Mouse (Mus musculus): ENCODE results near the gene Snrnp70.
"Not testable (repeated sequence)": the region's sequence is repeated elsewhere in the genome, so short reads cannot be mapped to it uniquely, and the experiment has no call there.

The Snrnp70 gene

DNA sequence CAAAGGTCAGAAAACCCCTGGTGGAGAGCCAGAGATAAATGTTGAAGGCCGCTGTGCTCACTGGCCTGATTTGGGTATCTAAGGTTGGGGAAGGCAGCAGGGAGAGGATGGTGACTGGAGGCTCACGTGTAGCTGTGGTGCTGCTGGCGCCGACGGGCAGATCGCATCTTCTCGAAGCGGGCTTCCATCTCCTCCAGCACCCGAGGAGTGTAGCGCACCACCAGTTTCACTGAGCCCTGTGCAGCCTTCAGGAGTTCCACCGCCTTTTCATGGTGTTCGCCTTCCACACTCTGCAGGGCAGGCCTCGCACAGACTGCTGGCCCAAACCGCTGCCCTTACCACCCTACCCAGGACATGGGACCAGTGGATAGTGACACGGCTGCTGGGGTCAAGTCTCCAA, 27.4 kb downstream of the Snrnp70 start:
- no peak for DNase-seq (ENCODE audit: low read depth in 1 of 2, low spot score in 2 of 2)

- peak; percentile 95 to 97 for DNase-seq (ENCODE audit: low read depth in 1 of 2, low spot score in 2 of 2)
Measured at GRCm38 (mm10) chr7:45367020-45367880, 28.3 kb downstream of the Snrnp70 start.

DNA sequence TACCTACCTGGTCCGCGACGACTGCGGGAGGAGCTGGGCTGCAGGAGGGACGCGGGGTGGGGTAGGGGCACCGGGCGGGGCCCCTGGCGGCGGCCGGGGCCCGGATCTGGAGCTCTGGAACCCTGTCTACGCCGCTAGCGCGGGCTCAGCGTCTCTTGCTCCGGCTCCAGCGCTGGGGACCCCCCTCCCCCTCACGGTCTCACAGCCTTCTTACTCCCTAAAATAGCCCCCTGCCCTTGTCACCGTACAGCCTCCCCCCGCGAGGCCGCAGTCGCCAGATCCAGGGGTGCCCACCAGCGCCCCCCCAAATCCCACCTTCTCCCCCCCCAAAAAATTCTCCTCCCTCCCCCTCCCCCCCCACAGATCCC, 28.9 kb downstream of the Snrnp70 start, which contains the start of gene Ppfia3:
TSS of gene Ppfia3 (minus strand) at position 368 of the 368 bp plus-strand sequence.
- no peak for DNase-seq (ENCODE audit: low read depth in 1 of 2, low spot score in 2 of 2)

DNA sequence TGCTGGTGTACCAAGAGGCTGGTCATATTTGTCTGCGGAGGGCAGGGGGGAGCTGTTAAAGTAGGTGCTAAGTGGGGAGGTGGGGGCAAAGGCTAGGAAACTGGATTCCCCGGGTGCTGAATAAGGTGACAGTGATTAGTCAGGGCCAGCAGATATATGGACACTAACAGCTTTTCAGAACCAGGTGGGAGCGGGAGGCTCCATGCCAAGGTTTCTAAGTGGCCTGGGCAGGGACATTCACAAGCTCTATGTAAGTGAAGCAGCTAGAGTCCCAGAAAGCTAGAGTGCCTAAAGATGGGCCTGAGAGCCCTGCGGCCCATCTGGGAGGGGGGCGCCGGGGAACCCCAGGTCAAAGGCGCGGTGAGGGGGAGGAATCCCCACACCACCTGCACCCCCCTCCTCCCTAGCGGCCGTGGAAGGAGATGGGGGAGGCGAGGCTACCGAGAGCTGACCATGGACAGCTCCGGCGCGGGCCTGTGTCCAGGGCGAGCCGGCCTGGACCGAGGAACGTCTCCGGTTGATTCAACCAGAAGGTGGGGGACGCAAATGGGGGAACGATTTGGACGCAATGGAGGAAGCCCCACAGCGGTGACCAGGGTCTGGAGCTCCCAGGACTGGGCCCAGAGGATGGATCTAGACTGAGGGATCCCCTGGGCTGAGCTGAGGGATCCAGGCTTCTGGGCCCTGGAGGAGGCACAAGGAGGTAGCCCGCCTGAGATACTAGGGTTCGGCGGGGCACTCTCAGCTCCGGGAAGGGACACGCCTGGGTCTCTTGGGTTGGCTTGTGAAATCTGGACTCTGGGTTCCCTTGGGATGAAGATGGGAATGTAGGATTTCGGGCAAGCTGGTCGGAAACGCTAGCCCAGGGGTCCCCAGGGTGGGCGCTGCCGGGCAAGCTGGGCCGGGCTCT, 29.5 kb downstream of the Snrnp70 start:
- no peak for DNase-seq (ENCODE audit: low read depth in 1 of 2, low spot score in 2 of 2)

DNA sequence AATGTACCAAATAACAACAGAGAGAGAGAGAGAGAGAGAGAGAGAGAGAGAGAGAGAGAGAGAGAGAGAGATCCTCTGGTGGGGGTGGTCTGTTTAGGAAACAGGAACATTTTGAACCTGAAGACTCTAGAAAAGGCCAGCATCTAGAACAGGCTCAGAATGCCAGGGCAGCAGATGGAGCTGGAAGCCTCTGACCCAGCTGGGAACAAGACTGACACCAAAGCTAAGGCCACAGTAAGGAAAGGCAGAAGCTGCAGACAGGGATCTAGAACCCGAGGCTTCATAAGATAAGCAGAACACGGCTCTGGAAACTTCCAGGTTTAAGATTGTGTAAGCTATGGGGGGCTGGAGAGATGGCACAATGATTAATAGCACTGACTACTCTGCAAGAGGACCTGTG, 31.6 kb downstream of the Snrnp70 start:
- DNase-seq (ENCODE audit: low read depth in 1 of 2, low spot score in 2 of 2), result no peak

- DNase-seq (ENCODE audit: low read depth in 1 of 2, low spot score in 2 of 2), result no peak
Measured at GRCm38 (mm10) chr7:45362801-45363200, 32.7 kb downstream of the Snrnp70 start.

DNA sequence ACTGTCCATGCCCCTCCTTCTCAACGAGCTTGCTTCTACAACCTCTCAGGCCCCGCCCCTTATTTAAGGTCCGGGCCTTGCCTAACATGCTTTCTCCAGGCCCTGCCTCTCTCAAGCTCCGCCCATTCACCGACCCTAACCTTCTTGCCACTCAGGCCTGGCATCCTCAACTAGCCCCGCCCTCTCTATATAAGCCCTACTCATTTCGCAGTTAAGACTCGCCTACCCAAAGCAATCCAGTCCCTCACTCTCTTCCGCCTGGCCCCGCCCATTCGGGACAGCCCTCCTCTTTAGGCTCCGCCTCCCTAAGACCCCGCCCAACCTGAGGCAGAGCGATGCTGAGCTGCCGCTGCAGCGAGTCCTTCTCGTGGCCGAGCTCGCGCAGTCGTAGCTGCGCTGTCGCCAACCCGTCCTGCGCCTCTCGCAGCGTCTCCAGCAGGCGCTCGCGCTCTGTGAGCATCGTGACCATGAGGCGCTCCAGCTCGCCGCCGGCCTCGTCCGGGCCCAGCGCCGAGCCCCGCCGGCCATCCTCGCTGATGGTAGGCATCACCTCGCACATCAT, 34.2 kb downstream of the Snrnp70 start:
- DNase-seq (ENCODE audit: low read depth in 1 of 2, low spot score in 2 of 2), result peak; percentile 50 to 63

DNA sequence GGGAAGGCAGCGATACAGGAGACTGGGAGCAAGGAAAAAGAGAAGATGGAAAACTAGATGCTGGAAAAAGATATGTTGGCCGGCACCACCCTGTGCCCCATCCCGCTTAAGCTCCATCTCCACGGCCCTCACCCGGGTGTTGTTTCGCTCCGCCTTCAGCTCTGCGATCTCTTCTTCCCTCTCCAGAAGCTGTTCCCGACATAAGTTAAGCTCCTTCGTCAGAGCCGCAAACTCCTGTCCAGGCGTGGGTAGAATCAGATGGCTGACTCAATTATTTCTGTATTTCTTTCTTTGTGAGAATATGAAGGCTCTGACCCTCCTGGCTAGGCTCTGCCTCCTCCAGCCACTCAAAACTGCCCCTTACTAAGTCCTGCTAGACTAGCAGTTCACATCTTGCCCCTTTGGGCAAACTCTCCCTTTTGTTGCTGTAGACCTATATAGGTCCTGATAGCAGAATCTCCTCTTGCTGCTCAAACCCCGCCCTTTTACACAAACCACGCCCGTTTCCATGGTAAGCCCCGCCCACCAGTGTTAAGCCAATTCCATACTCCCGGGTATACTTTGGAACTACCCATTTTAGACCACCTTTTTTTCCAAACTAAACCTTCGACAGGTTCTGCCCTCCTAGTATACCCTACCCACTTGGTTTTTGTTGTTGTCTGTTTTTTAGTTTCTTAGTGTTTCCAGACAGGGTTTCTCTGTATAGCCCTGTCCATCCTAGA, 35.0 kb downstream of the Snrnp70 start:
- DNase-seq (ENCODE audit: low read depth in 1 of 2, low spot score in 2 of 2), result no peak

DNA sequence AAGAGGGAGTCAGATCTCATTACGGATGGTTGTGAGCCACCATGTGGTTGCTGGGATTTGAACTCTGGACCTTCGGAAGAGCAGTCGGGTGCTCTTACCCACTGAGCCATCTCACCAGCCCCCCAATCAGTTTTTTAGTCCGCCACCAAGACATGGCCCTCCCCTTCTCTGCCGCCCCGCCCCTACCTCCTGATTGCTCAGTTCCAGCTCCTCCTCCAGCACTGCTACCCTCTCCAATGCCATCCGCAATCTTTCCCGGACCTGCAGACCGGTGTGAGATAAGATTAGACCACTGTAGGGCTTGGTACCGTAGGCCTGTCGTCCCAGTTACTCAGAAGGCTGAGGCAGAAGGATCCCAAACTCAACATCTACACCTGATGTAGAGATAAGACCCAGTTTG, 36.5 kb downstream of the Snrnp70 start:
- not testable (repeated sequence) for DNase-seq (ENCODE audit: low read depth in 1 of 2, low spot score in 2 of 2)

DNA sequence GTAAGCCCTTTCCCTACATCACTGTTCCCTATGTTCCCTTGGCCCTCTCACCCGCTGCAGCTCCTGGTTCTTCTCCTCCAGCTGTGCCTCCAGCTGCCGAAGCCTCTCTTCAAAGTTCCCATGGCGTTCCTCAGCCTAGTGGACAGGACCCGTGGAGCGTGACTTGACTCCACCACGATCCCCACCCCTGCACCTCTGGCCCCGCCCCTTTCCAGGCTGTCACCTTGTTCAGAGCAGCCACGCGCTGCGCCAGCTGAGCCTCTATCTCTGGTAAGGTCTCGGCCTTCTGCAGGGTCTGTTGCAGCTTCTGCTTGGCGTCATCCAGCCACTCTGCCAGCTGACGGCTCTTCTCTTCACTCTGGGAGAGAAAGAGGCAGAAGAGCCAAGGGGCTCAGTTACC, 39.5 kb downstream of the Snrnp70 start:
- no peak for DNase-seq (ENCODE audit: low read depth in 1 of 2, low spot score in 2 of 2)

- DNase-seq (ENCODE audit: low read depth in 1 of 2, low spot score in 2 of 2), result no peak
Measured at GRCm38 (mm10) chr7:45355318-45356020, 40.1 kb downstream of the Snrnp70 start.

DNA sequence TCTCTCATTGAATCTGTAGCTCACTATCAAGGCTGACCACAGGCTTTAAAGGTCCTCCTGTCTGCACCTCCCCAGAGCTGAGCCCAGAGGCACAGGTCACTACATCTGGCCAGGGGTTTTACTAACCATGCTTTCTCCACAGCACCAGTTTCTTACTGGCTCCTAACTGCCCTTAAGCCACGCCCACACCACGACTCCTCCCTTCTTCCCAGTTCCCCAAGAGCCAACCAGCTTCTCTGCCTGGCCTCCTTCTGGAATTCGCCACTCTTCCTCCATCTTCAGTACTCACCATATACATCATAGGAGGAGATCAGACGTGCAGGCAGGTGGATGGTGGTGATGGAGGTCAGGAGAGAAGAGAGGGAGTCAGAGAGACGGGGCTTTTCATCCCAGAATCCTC, 42.5 kb downstream of the Snrnp70 start:
- DNase-seq (ENCODE audit: low read depth in 1 of 2, low spot score in 2 of 2), result no peak

DNA sequence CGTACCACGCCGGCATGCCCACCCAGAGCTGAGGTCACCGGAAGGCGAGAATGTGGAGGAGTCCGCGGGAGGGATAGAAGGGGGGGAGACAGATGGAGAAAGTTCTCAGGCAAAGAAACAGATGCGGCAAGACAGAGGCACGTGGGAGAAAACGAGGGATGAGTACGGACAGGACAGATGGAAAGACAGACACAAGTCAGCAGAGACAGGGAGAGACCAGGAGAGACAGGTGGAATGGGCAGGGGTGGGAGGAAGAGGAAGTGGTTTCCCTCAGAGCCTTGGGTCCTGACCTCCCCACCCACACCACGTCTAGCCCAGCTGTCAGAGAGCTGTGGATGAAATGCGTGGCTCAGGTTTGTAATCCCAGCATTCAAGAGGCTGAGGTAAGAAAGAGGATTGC, 48.6 kb downstream of the Snrnp70 start:
- no peak for DNase-seq (ENCODE audit: low read depth in 1 of 2, low spot score in 2 of 2)

DNA sequence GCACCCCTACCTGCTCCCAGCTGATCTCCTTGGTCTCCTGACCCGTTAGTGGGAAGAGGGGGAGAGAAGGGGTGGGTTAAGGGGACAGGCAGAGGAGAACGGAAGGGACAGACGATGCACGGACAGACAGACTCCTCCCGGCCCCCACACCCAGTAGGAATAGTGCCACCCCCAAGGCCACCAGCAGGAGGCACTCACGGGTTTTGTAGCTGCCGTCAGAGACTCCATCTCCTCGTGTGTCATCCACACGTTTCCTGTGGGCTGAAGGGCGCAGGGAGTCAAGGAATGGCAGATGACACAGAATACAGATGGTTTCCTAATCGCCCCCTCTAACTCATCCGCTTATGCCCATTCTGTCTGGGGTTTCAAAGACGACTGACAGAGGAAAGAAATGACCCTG, 52.0 kb downstream of the Snrnp70 start:
- no peak for DNase-seq (ENCODE audit: low read depth in 1 of 2, low spot score in 2 of 2)

DNA sequence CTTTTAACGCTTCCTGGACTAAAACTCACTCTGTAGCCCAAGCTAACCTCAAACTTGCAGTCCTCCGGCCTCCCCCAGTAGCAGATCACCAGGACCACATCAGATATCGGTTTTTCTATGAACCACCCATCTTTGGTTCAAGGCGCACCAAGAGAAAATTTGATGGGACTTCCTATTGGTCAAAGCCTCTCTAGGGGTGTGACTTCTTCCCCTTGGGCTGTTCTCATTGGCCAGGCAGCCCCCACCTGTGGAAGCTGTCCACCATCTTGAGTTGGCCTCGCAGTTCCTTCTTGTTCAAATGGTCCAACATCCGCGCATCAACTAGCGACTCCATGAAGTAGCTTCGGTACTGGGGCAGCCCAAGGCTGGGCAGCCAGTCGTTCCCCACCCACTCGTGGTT, 53.5 kb downstream of the Snrnp70 start:
- no peak for DNase-seq (ENCODE audit: low read depth in 1 of 2, low spot score in 2 of 2)

DNA sequence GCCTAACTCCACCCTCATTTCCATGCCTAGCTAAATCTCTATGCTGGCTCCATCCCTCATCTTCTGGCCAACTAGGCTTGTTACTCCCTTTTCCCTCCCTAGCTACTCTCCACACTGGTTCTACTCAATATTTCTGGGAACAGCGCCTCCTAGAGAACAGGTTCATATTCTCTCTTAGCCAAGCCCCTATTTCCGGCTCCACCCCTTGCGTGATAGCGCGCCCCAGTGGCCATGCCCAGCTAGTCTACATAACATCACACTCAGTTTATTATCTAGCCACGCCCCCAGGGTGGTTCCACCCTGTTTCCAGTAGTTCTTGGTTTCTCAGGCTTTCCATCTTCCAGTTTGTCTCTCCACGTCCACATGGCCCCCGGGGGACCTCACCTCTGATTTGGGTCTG, 54.2 kb downstream of the Snrnp70 start:
- peak; percentile 66 to 77 for DNase-seq (ENCODE audit: low read depth in 1 of 2, low spot score in 2 of 2)

DNA sequence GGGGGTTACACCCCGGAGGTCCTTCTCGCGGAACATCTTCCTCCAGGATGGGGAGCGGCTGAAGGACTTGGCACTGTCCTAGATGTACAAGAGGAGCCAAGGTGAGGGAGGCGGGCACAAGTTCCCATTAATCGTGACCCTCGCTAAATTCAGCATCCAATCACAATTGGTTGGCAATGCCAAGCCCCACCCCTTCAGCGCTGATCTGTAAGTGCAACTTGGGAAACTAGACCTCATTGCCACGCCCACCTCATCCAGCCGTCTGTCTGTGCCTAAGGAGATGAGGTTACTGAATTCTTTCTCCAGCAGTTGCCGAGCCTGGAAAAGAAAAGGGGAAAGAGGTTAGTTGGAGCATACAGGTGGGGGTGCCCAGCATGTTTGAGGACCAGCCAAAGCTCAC, 54.9 kb downstream of the Snrnp70 start:
- DNase-seq (ENCODE audit: low read depth in 1 of 2, low spot score in 2 of 2), result no peak

DNA sequence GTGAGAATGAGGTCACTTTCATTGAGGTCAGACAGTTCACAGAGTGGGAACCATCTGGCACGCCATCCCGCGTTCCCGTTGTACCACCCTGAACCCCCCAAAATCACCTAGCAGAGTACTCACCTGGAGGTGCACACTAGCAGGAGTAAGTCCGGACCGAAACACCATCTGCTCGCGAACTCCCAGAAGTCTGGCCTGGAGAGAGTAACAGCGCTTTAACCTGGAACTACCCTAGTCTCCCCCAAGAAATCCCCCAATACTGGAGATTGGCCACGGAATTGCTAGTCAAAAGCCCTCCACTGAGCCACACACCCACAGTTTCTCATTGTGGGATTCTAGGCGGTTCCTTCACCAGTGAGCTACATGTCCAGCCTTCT, 55.5 kb downstream of the Snrnp70 start:
- DNase-seq (ENCODE audit: low read depth in 1 of 2, low spot score in 2 of 2), result no peak

DNA sequence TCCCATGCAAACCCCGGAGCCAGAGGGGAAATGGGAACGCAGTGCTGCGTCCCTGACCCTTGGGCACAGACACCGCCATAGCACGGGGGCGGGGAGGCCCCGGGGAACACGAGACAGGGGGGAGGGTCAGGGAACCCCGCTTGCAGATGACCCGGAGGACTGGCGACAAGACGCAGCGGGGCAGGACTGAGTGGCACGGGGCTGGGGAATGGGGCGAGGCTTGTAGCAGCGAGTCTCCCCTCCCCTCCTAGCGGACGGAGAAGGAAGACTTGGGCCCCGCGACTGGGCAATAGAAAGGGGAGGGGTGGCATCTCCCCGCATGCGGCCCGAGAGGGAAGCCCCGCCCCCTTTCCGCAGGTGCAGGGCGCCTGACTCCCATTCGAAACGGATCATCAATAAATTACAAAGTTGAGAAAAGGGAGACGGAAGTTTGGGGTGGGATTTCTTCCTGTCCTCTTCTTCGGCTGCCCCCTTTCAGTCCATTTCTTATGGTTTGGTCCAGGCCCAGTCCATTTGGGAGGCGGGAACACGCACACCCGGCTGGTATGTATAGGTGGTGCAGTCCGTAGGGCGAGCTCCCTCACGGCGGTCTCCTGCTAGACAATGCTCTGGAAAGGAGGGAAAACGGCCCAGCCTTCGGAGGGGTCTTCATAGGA, 56.0 kb downstream of the Snrnp70 start:
- peak in 1 of 2 experiments; percentile 65 for DNase-seq (ENCODE audit: low read depth in 1 of 2, low spot score in 2 of 2)
